Mouse (Mus musculus) heart, postnatal 0 days (tissue): ENCODE measurements around the gene H2afx. TPM values are rescaled to one million over a fixed set of nuclear protein-coding genes. Genes with fewer than 3 reads are reported as not detected.
"Not testable (repeated sequence)": the region's sequence is repeated elsewhere in the genome, so short reads cannot be mapped to it uniquely, and the experiment has no call there.

ENCODE experiments used
- ATAC-seq: fragments of 200-750 bp; cut with Nextera tagmentation; 2 replicates; pipeline ENCODE4 v1.8.0; 2017; ENCODE audit warnings: low read depth, moderate number of reproducible peaks, moderate library complexity; ENCODE audit not compliant: insufficient read depth
- DNase-seq: peaks from one replicate; pipeline ENCODE4 v3.0.0-alpha.2; 2016; ENCODE audit warnings: low spot score
- H3K27ac ChIP-seq: fragments of 300-500 bp; sonication (generic); 2 replicates; pipeline ENCODE4 v1.5.1; 2014; ENCODE audit warnings: low read depth, mild to moderate bottlenecking
- H3K27me3 ChIP-seq: fragments of 300-500 bp; sonication (generic); 2 replicates; pipeline ENCODE4 v1.6.1; 2014; ENCODE audit warnings: low read length, mixed read lengths; ENCODE audit not compliant: control insufficient read depth, insufficient read depth
- H3K36me3 ChIP-seq: fragments of 300-500 bp; sonication (generic); replicated peaks from 2 replicates; pipeline ENCODE4 v1.6.1; 2014; ENCODE audit warnings: low read length, mixed read lengths; ENCODE audit not compliant: control insufficient read depth, insufficient read depth
- H3K4me1 ChIP-seq: fragments of 300-500 bp; sonication (generic); 2 replicates; pipeline ENCODE4 v1.6.1; 2014; ENCODE audit warnings: antibody characterized with exemption; ENCODE audit not compliant: control insufficient read depth, insufficient read depth
- H3K4me2 ChIP-seq: fragments of 300-500 bp; sonication (generic); 2 replicates; pipeline ENCODE4 v1.6.1; 2014; ENCODE audit warnings: low read depth, mild to moderate bottlenecking, low read length, moderate library complexity
- H3K4me3 ChIP-seq: fragments of 300-500 bp; sonication (generic); 2 replicates; pipeline ENCODE4 v1.5.1; 2014; ENCODE audit warnings: low read depth, low read length
- H3K9ac ChIP-seq: fragments of 300-500 bp; sonication (generic); replicated peaks from 2 replicates; pipeline ENCODE4 v1.6.1; 2014; ENCODE audit warnings: low read depth, low read length, mixed read lengths
- H3K9me3 ChIP-seq: fragments of 300-500 bp; sonication (generic); replicated peaks from 2 replicates; pipeline ENCODE4 v1.6.1; 2016; ENCODE audit warnings: low read length; ENCODE audit not compliant: control insufficient read depth
- CTCF ChIP-seq: IDR thresholded peaks from 2 replicates; pipeline ENCODE4 v1.5.1; 2016; ENCODE audit warnings: antibody characterized with exemption, control low read depth, low read depth
- EP300 ChIP-seq: IDR thresholded peaks from 2 replicates; pipeline ENCODE4 v1.6.1; 2016; ENCODE audit warnings: antibody characterized with exemption, low read depth
- WGBS: fragments of 180-500 bp; shearing (Covaris S2); extraction: QIAGEN DNeasy Blood & Tissue Kit; methylation state at CpG from one replicate; pipeline ENCODE4 v1.1.7; 2014; 5-methylcytosine and 5-hydroxymethylcytosine counted together
- polyA plus RNA-seq: library from polyadenylated mRNA; unstranded; fragments of >200 nt; fragmentation: Nextera tagmentation; extraction: Ambion mirVana; gene quantifications from 2 replicates; pipeline ENCODE4 v1.2.1, GENCODE M21; 2015
- total RNA-seq: library from RNA; depleted of rRNA; stranded (reverse); fragments of >200 nt; gene quantifications from 2 replicates; pipeline ENCODE4 v1.2.3, GENCODE M21; 2014; ENCODE audit warnings: low replicate concordance

The H2afx gene
- total and polyA plus RNA-seq, 2 experiments from 2014 or later = 69.3 to 285 TPM

- H3K4me1 ChIP-seq = peaks cover 15% of the 10 kb centered on the region
- peaks cover 59% of the 10 kb centered on the region for H3K36me3 ChIP-seq
- 90% methylated on average over 13 of the region's 13 CpGs for WGBS
Measured at GRCm38 (mm10) chr9:44332918-44333638, 1.4 kb upstream of the H2afx start.

GRCm38 (mm10) chr9:44335331-44336092 lies 1.0 kb downstream of the H2afx start:
- Histone ChIP-seq H3K36me3 (peaks cover 57% of the 10 kb centered on the region), H3K4me2 (peak overlapping the region; percentile 98), H3K27ac (peak overlapping the region; percentile 92), H3K4me1 (peaks cover 14% of the 10 kb centered on the region), H3K27me3 (no peaks in the 10 kb centered on the region), H3K9ac (peak overlapping the region; percentile 94), H3K9me3 (no peaks in the 10 kb centered on the region), H3K4me3 (peak overlapping the region; percentile 92)
- under 1% methylated on average over 50 of the region's 50 CpGs for WGBS
- ATAC-seq (no peak), DNase-seq (no peak)
- TF ChIP-seq CTCF (no peak), EP300 (no peak)

More at GRCm38 (mm10) chr9:44332918-44333638, 1.4 kb upstream of the H2afx start:
- Histone ChIP-seq H3K4me3 (no peak overlapping the region), H3K27ac (no peak overlapping the region), H3K27me3 (no peaks in the 10 kb centered on the region), H3K4me2 (no peak overlapping the region), H3K9me3 (no peaks in the 10 kb centered on the region), H3K9ac (no peak overlapping the region)
- TF ChIP-seq CTCF = no peak
- TF ChIP-seq EP300 = no peak
- no peak for ATAC-seq
- no peak for DNase-seq

- Histone ChIP-seq H3K4me2 (peak overlapping the region; percentile 98), H3K4me1 (peaks cover 14% of the 10 kb centered on the region), H3K27ac (no peak overlapping the region; the same call in 1 of the 2 replicates), H3K9me3 (no peaks in the 10 kb centered on the region), H3K4me3 (peak overlapping the region; percentile 92), H3K36me3 (peaks cover 57% of the 10 kb centered on the region), H3K9ac (peak overlapping the region; percentile 94), H3K27me3 (no peaks in the 10 kb centered on the region)
- 3% methylated on average over 5 of the region's 5 CpGs for WGBS
- ATAC-seq = no peak
- TF ChIP-seq CTCF = no peak
- no peak for TF ChIP-seq EP300
- no peak for DNase-seq
Measured at GRCm38 (mm10) chr9:44336093-44336406, 1.6 kb downstream of the H2afx start.

GRCm38 (mm10) chr9:44336513-44336912 lies 2.0 kb downstream of the H2afx start:
- not testable (repeated sequence) for H3K27ac ChIP-seq, ATAC-seq, DNase-seq, H3K9me3 ChIP-seq, H3K27me3 ChIP-seq
- Histone ChIP-seq H3K4me3 (peak overlapping the region; percentile 92), H3K4me2 (peak overlapping the region; percentile 98), H3K9ac (peak overlapping the region; percentile 46), H3K4me1 (peaks cover 14% of the 10 kb centered on the region), H3K36me3 (peaks cover 55% of the 10 kb centered on the region)
- WGBS = 31% methylated on average over 4 of the region's 4 CpGs

GRCm38 (mm10) chr9:44336964-44337363 lies 2.5 kb downstream of the H2afx start:
- TF ChIP-seq EP300 (no peak), CTCF (no peak)
- Histone ChIP-seq H3K27ac (no peak overlapping the region), H3K4me1 (peaks cover 14% of the 10 kb centered on the region), H3K9ac (peak overlapping the region; percentile 46), H3K36me3 (peaks cover 51% of the 10 kb centered on the region), H3K9me3 (no peaks in the 10 kb centered on the region), H3K4me3 (peak overlapping the region; percentile 92), H3K27me3 (no peaks in the 10 kb centered on the region), H3K4me2 (peak overlapping the region; percentile 98)
- no peak for ATAC-seq
- no peak for DNase-seq
- 61% methylated on average over 3 of the region's 3 CpGs for WGBS
